Mouse (Mus musculus) left cerebral cortex, adult 2 months (tissue): ENCODE data around the gene Gsn. TPM values are rescaled to one million over a fixed set of nuclear protein-coding genes. Genes with fewer than 3 reads are reported as not detected.

Source experiments
- DNase-seq, 2 experiments: peaks; one replicate each; pipeline ENCODE4 v3.0.0; 2021 to 2022; ENCODE audit warnings: low spot score in 2 of 2, mixed read lengths in 1 of 2; ENCODE audit errors: extremely low spot score in 1 of 2
- H3K27ac ChIP-seq: fragments of 200-600 bp; 2 replicates; pipeline ENCODE4 v1.8.1; 2022
- H3K4me3 ChIP-seq: fragments of 200-600 bp; 2 replicates; pipeline ENCODE4 v1.8.1; 2022
- CTCF ChIP-seq: fragments of 200-600 bp; IDR thresholded peaks from 2 replicates; pipeline ENCODE4 v1.8.1; 2022; ENCODE audit warnings: antibody characterized with exemption, mild to moderate bottlenecking, moderate library complexity
- intact Hi-C: fragments of 180-260 bp; cut with DNase I; formaldehyde crosslinking; loops from one replicate; pipeline ENCODE4 v1.15.1; 2025
- total RNA-seq, 2 experiments: library from RNA; stranded (reverse); gene quantifications; 2 replicates each; pipeline ENCODE4 v1.2.3; 2021

Gene Gsn
- total RNA-seq, 2 experiments from 2014 or later = 37.6 to 38.2 TPM

GRCm38 (mm10) chr2:35224285-35224684, 31.9 kb upstream of the Gsn start:
- Histone ChIP-seq H3K4me3 (no peak overlapping the region), H3K27ac (no peak overlapping the region)
- no peak for DNase-seq
- intact Hi-C loops = no loop called here
- no peak for TF ChIP-seq CTCF

- intact Hi-C loops = no loop called here
- Histone ChIP-seq H3K4me3 (no peak overlapping the region), H3K27ac (no peak overlapping the region)
- TF ChIP-seq CTCF = no peak
- no peak for DNase-seq
Observed at GRCm38 (mm10) chr2:35228145-35228544, 28.0 kb upstream of the Gsn start.

- Histone ChIP-seq H3K4me3 (no peak overlapping the region), H3K27ac (no peak overlapping the region)
- DNase-seq = no peak
- intact Hi-C loops = no loop called here
- no peak for TF ChIP-seq CTCF
Observed at GRCm38 (mm10) chr2:35230215-35230614, 26.0 kb upstream of the Gsn start.

- Histone ChIP-seq H3K4me3 (no peak overlapping the region), H3K27ac (no peak overlapping the region)
- intact Hi-C loops = loop anchor here (2.0 kb wide), 1 partner anchor 23 kb away; no protein-coding TSS in a partner anchor
- no peak for DNase-seq
- no peak for TF ChIP-seq CTCF
Observed at GRCm38 (mm10) chr2:35231871-35232270, 24.3 kb upstream of the Gsn start.

GRCm38 (mm10) chr2:35232595-35233445, 23.4 kb upstream of the Gsn start:
- intact Hi-C loops = loop anchor here (2.0 kb wide), 1 partner anchor 22 kb away; no protein-coding TSS in a partner anchor
- TF ChIP-seq CTCF = no peak
- H3K27ac ChIP-seq = no peak overlapping the region
- no peak overlapping the region for H3K4me3 ChIP-seq
- no peak for DNase-seq

- H3K27ac ChIP-seq = no peak overlapping the region
- no peak for DNase-seq
- intact Hi-C loops = loop anchor here (2.0 kb wide), 1 partner anchor 21 kb away; no protein-coding TSS in a partner anchor
- H3K4me3 ChIP-seq = no peak overlapping the region
- TF ChIP-seq CTCF = no peak
Observed at GRCm38 (mm10) chr2:35233898-35234297, 22.3 kb upstream of the Gsn start.

- intact Hi-C loops = no loop called here
- H3K4me3 ChIP-seq = no peak overlapping the region
- no peak for DNase-seq
- H3K27ac ChIP-seq = no peak overlapping the region
- TF ChIP-seq CTCF = no peak
Observed at GRCm38 (mm10) chr2:35235021-35235420, 21.2 kb upstream of the Gsn start.

- Histone ChIP-seq H3K27ac (no peak overlapping the region), H3K4me3 (no peak overlapping the region)
- TF ChIP-seq CTCF = no peak
- DNase-seq = no peak
- intact Hi-C loops = no loop called here
Observed at GRCm38 (mm10) chr2:35244241-35244640, 11.9 kb upstream of the Gsn start.

- no peak for TF ChIP-seq CTCF
- intact Hi-C loops = no loop called here
- DNase-seq = no peak
- Histone ChIP-seq H3K27ac (no peak overlapping the region), H3K4me3 (no peak overlapping the region)
Observed at GRCm38 (mm10) chr2:35247763-35248162, 8.4 kb upstream of the Gsn start.

GRCm38 (mm10) chr2:35252733-35253132, 3.4 kb upstream of the Gsn start:
- no peak for DNase-seq
- no peak for TF ChIP-seq CTCF
- intact Hi-C loops = no loop called here
- H3K27ac ChIP-seq = no peak overlapping the region
- H3K4me3 ChIP-seq = no peak overlapping the region

- intact Hi-C loops = loop anchor here (2.0 kb wide), 1 partner anchor 21 kb away; no protein-coding TSS in a partner anchor
- Histone ChIP-seq H3K27ac (no peak overlapping the region), H3K4me3 (no peak overlapping the region)
- no peak for TF ChIP-seq CTCF
- no peak for DNase-seq
Observed at GRCm38 (mm10) chr2:35253751-35254150, 2.4 kb upstream of the Gsn start.

- no peak for TF ChIP-seq CTCF
- DNase-seq = no peak
- Histone ChIP-seq H3K4me3 (no peak overlapping the region), H3K27ac (no peak overlapping the region)
- intact Hi-C loops = loop anchor here (2.0 kb wide), 1 partner anchor 22 kb away; no protein-coding TSS in a partner anchor
Observed at GRCm38 (mm10) chr2:35255004-35255403, 1.2 kb upstream of the Gsn start.

GRCm38 (mm10) chr2:35255462-35255861, 718 bp upstream of the Gsn start:
- intact Hi-C loops = loop anchor here (2.0 kb wide), 1 partner anchor 23 kb away; no protein-coding TSS in a partner anchor
- Histone ChIP-seq H3K27ac (no peak overlapping the region), H3K4me3 (no peak overlapping the region)
- no peak for TF ChIP-seq CTCF
- no peak for DNase-seq
